In the genomic region with DNA sequence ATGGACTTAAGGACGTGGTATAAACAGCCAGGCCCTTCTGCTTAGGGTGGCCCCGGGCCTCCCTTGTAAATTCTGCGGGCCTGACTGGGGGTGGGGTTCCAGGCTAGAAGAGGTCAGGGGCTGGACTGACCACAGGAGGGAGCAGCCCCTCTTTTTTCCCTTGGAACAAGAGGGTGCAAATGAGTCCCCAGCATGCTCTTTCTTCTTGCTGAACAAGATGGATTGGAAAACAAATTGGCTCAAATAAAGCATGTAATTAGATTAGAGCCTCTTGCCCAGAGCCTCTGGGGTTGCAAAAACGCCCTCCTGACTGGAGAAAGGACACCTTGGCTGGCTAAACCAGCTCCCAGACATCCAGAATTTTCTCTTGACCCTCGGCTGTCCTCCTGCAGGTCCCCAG, we compare ENCODE assay signal across 17 mouse cellular contexts.
DNase-seq lines count a peak whose midpoint lies in the region; ATAC-seq and TF ChIP-seq lines count a peak whose summit lies in the region.
"Had no signal": no experiment of that assay in that cellular context is flagged by ENCODE, and none has a peak within 500 bp of the region (broad histone marks: within the 10 kb centered on the region; RNA-seq: fewer than 3 reads in every experiment).

No protein-coding gene starts in this region.

- DNase-seq in kidney, postnatal 0 days (ENCODE audit: low spot score), result no peak
- no peak for DNase-seq in kidney, postnatal 36 days
- peak; percentile 47 for DNase-seq in brain, embryonic 14.5 days (ENCODE audit: low read depth)
- peak; percentile 80 for DNase-seq in retina, embryonic 14.5 days (ENCODE audit: low spot score)
- no peak for DNase-seq in layer of hippocampus, adult 11-12 months (ENCODE audit: low spot score)
- DNase-seq: cerebellum, adult 9-10 months; gastrocnemius, adult 2 months; layer of hippocampus, postnatal 36 days; liver; thymus, postnatal 25 days had no signal

- no peak for TF ChIP-seq POLR2A in brain, embryonic 14.5 days (IDR thresholded peaks at IDR 0.05; ENCODE audit: borderline replicate concordance, extremely low read depth, insufficient read depth, insufficient read length, poor library complexity, severe bottlenecking)

- H3K4me1 ChIP-seq in kidney, postnatal 0 days (replicated peaks; ENCODE audit: insufficient read depth, low read length), result no peaks in the 10 kb centered on the region
- H3K4me1 ChIP-seq in hindbrain, embryonic 12.5 days, result peaks cover 20% of the 10 kb centered on the region
- H3K4me1 ChIP-seq in forebrain, embryonic 16.5 days (replicated peaks; ENCODE audit: control insufficient read depth, insufficient read depth, low read length), result peaks cover 7% of the 10 kb centered on the region
- H3K4me1 ChIP-seq: embryonic facial prominence, embryonic 15.5 days had no signal

- H3K4me3 ChIP-seq in kidney, postnatal 0 days (replicated peaks; ENCODE audit: low read depth, low read length), result no peak overlapping the region
- H3K4me3 ChIP-seq in hindbrain, embryonic 12.5 days, result no peak overlapping the region
- no peak overlapping the region for H3K4me3 ChIP-seq in forebrain, embryonic 16.5 days (replicated peaks; ENCODE audit: low read length)
- H3K4me3 ChIP-seq: embryonic facial prominence, embryonic 15.5 days; gastrocnemius, adult 2 months; heart, embryonic 12.5 days; neural tube, embryonic 13.5 days had no signal

- no peaks in the 10 kb centered on the region for H3K9me3 ChIP-seq in kidney, postnatal 0 days (replicated peaks; ENCODE audit: low read length)
- no peaks in the 10 kb centered on the region for H3K9me3 ChIP-seq in hindbrain, embryonic 12.5 days (replicated peaks)
- H3K9me3 ChIP-seq in forebrain, embryonic 16.5 days (ENCODE audit: control insufficient read depth, low read length), result no peaks in the 10 kb centered on the region
- H3K9me3 ChIP-seq: embryonic facial prominence, embryonic 15.5 days; neural tube, embryonic 13.5 days had no signal

- TF ChIP-seq CTCF in kidney, postnatal 0 days (IDR thresholded peaks at IDR 0.05; ENCODE audit: low read depth), result 0 out of 2 replicates have a peak, but pooled peaks have one; percentile 8
- TF ChIP-seq CTCF in brain, embryonic 14.5 days (IDR thresholded peaks at IDR 0.05; ENCODE audit: borderline replicate concordance, extremely low read depth, insufficient read depth, insufficient read length), result no peak

- no peaks in the 10 kb centered on the region for H3K27me3 ChIP-seq in kidney, postnatal 0 days (ENCODE audit: insufficient read depth, low read length)
- peaks cover 66% of the 10 kb centered on the region for H3K27me3 ChIP-seq in hindbrain, embryonic 12.5 days
- H3K27me3 ChIP-seq in forebrain, embryonic 16.5 days (replicated peaks; ENCODE audit: control insufficient read depth, insufficient read depth, low read length), result no peaks in the 10 kb centered on the region
- H3K27me3 ChIP-seq: embryonic facial prominence, embryonic 15.5 days; heart, embryonic 12.5 days had no signal

- ATAC-seq in kidney, postnatal 0 days (replicated peaks; ENCODE audit: low FRiP score, low read depth), result no peak
- ATAC-seq in hindbrain, embryonic 12.5 days (ENCODE audit: low FRiP score), result 0 out of 2 replicates have a peak, but pooled peaks have one; percentile 31
- ATAC-seq in forebrain, embryonic 16.5 days, result no peak
- ATAC-seq: intestine, embryonic 16.5 days; lung, postnatal 0 days had no signal

- H3K27ac ChIP-seq in kidney, postnatal 0 days, result no peak overlapping the region
- no peak overlapping the region for H3K27ac ChIP-seq in hindbrain, embryonic 12.5 days
- no peak overlapping the region for H3K27ac ChIP-seq in forebrain, embryonic 16.5 days (ENCODE audit: low read length)
- H3K27ac ChIP-seq: embryonic facial prominence, embryonic 15.5 days; gastrocnemius, adult 2 months; neural tube, embryonic 13.5 days had no signal

- 46% methylated on average over 5 of the region's 5 CpGs for WGBS in kidney, postnatal 0 days
- 30% methylated on average over 5 of the region's 5 CpGs for whole genome bisulfite sequencing in hindbrain, embryonic 12.5 days
- 9% methylated on average over 5 of the region's 5 CpGs for WGBS in forebrain, embryonic 16.5 days

- no peak overlapping the region for H3K4me2 ChIP-seq in kidney, postnatal 0 days (ENCODE audit: low read length)
- no peak overlapping the region for H3K4me2 ChIP-seq in hindbrain, embryonic 12.5 days (replicated peaks)
- H3K4me2 ChIP-seq in forebrain, embryonic 16.5 days (ENCODE audit: low read length), result no peak overlapping the region
- H3K4me2 ChIP-seq: embryonic facial prominence, embryonic 15.5 days; heart, embryonic 12.5 days; neural tube, embryonic 13.5 days had no signal

- no peaks in the 10 kb centered on the region for H3K36me3 ChIP-seq in kidney, postnatal 0 days (ENCODE audit: insufficient read depth, low read length)
- peaks cover 12% of the 10 kb centered on the region; the same call in 1 of the 2 replicates for H3K36me3 ChIP-seq in hindbrain, embryonic 12.5 days
- no peaks in the 10 kb centered on the region for H3K36me3 ChIP-seq in forebrain, embryonic 16.5 days (ENCODE audit: control insufficient read depth, insufficient read depth)
- H3K36me3 ChIP-seq: embryonic facial prominence, embryonic 15.5 days; heart, embryonic 12.5 days had no signal

- H3K9ac ChIP-seq in kidney, postnatal 0 days (ENCODE audit: low read depth, low read length), result no peak overlapping the region
- no peak overlapping the region for H3K9ac ChIP-seq in hindbrain, embryonic 12.5 days
- no peak overlapping the region for H3K9ac ChIP-seq in forebrain, embryonic 16.5 days (replicated peaks; ENCODE audit: low read depth, low read length)
- H3K9ac ChIP-seq: embryonic facial prominence, embryonic 15.5 days; heart, embryonic 12.5 days; neural tube, embryonic 13.5 days had no signal

Comparison
In these comparisons a context has a peak if more than half of its experiments do, and no peak if none do; other contexts are left out.
1. DNase-seq: peak in brain, embryonic 14.5 days (single experiment) and retina, embryonic 14.5 days (single experiment); none in kidney, postnatal 0 days (single experiment), kidney, postnatal 36 days (0 of 2) and layer of hippocampus, adult 11-12 months (single experiment).